Mouse (Mus musculus) gastrocnemius, postnatal 36 days (tissue): Measurements from ENCODE around the gene Ipp. TPM values are rescaled to one million over a fixed set of nuclear protein-coding genes. Genes with fewer than 3 reads are reported as not detected.
A peak's percentile ranks its signal among the peaks of the same experiment; 100 is the strongest.

Experiments used
- DNase-seq, 2 experiments: peaks; one replicate each; pipeline ENCODE4 v3.0.0; 2022
- intact Hi-C: fragments of 180-260 bp; cut with DNase I; formaldehyde crosslinking; loops from one replicate; pipeline ENCODE4 v1.15.1; 2025
- long read RNA-seq, 2 experiments: library from polyadenylated mRNA; stranded (forward); transcript quantifications; one replicate each; pipeline ENCODE4 v2.0.0; 2021
- total RNA-seq, 2 experiments: library from RNA; stranded (reverse); gene quantifications; 2 replicates each; pipeline ENCODE4 v1.2.3; 2021

The Ipp gene
- total RNA-seq, result 10 to 100 TPM; 13.8 to 14.6 TPM
- long read RNA-seq, experiment 1, partial matches to known transcripts, result 4 of 11 reads
- long read RNA-seq, experiment 1, other reads (novel, unspliced or antisense), result 3 of 11 reads
- long read RNA-seq, experiment 2, partial matches to known transcripts, result 8 of 12 reads
- long read RNA-seq, experiment 2, other reads (novel, unspliced or antisense), result 1 of 12 reads

DNA sequence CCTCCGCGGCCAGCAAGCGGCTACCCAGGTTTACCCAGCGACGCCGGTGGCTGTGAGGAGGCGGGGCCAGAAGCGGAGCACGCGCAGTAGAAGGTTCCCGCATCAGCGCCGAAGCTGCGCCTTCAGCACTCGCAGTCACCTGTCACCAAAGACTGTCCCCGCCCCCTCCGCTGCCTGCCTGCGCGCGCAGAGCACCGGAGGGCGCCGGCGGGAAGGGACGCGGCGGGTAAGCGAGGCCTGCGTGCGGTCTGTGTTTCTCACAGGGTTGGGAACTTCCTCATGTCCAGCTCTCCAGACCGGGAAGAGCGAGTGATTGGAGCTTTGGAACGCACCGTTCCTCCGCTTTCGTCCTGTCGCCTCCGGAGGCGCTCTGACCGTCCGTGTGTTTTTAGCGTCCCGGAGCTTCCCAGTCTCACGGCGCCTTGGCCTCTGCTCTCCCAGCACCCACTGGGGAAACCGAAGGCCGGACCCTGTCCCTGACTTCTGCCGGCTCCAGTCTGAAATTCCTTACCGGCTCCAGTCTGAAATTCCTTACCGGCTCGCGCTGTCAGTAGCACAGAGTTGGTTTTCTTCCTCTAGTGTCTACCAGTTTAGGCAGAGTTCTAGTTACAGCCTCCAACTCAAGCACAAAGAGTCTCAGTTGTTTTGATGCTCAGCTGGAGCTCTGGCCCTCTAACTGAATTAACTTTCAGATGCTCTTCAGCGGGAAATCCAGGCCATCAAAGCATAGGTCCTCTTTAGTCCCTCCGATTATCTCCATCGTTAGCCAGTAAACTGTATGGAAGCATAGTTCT lies at the start of gene Ipp:
TSS of gene Ipp (plus strand) at position 125 of the 794 bp plus-strand sequence.
- intact Hi-C loops, result loop anchor here (5.0 kb wide), 1 partner anchor 45 kb away; the partner anchor contains the start of gene Mast2
- peak; percentile 87 to 89 for DNase-seq

DNA sequence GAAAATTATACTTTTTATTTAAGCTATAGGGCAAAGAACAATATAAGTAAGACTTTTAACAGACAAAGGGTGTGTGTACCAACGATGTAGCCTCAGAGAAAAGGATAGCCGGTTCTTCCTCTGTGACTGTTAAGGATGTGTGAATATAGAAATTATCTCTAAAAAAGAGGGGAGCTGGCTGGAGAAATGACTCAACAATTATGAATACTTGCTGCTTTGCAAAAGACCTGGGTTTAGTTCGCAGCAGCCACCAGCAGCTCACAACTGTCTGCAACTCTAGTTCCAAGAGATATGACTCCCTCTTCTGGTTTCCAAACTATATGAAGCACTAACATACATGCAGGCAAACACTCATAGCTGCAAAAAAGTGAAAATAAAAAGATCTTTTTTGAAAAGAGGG lies 45.4 kb upstream of the Ipp start:
- DNase-seq, result no peak
- intact Hi-C loops, result loop anchor here (5.0 kb wide), 1 partner anchor 45 kb away; the partner anchor contains the start of gene Ipp

DNA sequence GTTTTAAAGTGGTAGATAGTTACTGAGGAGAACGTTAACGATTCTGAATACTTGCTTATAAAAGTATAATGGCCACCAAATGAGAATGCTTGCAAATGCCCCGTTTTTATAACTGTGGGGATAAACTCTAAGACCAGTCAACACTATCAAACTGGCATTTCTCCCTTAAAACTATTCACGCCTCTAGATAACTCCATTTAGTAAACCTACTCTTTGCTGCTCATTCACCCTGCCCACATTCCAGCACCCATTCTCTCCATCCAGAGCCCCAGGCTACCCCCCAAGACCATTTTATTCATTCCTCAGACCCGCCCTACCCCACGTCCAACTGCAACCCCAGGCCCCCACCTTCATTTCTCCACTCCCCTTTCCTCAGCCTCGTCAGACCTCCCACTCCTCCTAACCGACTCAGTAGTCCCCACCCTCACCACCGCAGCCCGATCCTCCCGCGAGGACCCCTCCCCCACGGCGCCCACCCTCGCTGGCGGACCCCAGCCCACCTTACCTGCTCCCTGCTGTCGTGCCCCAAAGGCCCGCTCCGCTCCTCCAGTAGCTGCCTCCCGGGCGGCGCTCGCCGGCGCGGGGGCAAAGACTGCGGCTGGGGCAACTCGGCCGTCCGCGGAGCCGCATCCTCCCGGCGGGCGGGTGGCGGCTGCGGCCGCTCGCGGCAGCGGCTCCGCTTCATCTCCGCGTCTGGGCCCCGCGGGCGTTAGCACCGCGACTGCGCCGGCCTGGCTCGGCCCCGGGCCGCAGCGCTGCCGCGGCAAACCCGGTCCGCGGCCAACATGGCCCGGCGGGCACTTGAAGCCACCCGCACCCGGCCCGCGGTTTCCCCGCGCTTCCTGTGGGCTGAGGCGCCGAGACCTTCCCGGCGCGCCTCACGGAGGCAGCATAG lies 43.9 kb upstream of the Ipp start:
- DNase-seq, result peak; percentile 27 to 47

GRCm38 (mm10) chr4:116464126-116464981 lies 43.0 kb upstream of the Ipp start, which contains the start of gene Mast2:
Gene Mast2 (minus strand): TSS chr4:116464183.
- intact Hi-C loops, result loop anchor here (5.0 kb wide), 1 partner anchor 43 kb away; the partner anchor contains the start of gene Ipp

More for the DNA sequence above, 43.9 kb upstream of the Ipp start:
- intact Hi-C loops, result loop anchor here (5.0 kb wide), 1 partner anchor 44 kb away; the partner anchor contains the start of gene Ipp

GRCm38 (mm10) chr4:116481322-116481721 lies 26.0 kb upstream of the Ipp start:
- no peak for DNase-seq
- intact Hi-C loops, result no loop called here

More at GRCm38 (mm10) chr4:116464126-116464981, 43.0 kb upstream of the Ipp start, which contains the start of gene Mast2:
- DNase-seq, result peak; percentile 62 to 74

DNA sequence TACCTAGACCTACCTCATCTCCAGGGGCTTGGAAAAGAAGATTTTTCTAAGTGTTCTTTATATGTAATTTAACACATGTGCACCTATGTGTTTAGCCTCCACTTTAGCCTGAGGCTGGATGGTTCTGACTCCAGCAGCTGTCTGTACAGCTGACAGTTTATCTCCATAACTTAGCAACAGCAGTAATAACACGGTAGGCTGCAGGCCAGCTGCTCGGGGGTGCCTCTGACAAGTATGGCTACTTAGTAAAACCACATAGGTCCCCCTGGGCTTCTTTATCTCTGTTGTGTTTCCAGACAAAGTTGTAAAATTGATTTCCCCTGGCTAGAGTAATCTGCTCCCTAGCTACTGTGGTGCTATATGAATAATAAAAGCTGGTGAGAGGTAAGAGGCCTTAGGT lies 23.9 kb upstream of the Ipp start:
- no peak for DNase-seq
- intact Hi-C loops, result no loop called here

GRCm38 (mm10) chr4:116491119-116491536 lies 16.2 kb upstream of the Ipp start:
- intact Hi-C loops, result no loop called here
- DNase-seq, result no peak

- DNase-seq, result no peak
- intact Hi-C loops, result no loop called here
Measured at GRCm38 (mm10) chr4:116491886-116492285, 15.5 kb upstream of the Ipp start.

DNA sequence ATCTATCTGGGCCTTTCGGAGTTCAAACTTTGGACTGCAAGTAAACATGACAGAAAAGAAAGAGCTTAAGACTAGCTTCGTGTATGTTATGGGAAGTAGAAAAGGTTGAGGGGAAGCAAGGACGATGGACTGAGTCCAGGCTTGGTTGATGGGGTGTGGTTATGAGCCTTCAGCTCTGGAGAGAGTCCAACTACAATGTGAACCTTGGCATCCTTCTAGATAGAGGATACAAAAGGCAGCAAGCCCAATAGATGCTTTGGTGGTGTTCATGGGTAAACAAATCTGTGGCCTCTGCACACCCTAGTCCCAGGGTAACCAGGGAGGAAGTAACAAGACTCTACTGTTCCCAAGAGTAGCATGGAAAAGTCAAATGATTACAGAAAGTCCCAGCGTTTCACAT lies 14.9 kb upstream of the Ipp start:
- intact Hi-C loops, result no loop called here

GRCm38 (mm10) chr4:116493646-116494045 lies 13.7 kb upstream of the Ipp start:
- DNase-seq, result no peak
- intact Hi-C loops, result no loop called here

More for the DNA sequence above, 14.9 kb upstream of the Ipp start:
- DNase-seq, result no peak

DNA sequence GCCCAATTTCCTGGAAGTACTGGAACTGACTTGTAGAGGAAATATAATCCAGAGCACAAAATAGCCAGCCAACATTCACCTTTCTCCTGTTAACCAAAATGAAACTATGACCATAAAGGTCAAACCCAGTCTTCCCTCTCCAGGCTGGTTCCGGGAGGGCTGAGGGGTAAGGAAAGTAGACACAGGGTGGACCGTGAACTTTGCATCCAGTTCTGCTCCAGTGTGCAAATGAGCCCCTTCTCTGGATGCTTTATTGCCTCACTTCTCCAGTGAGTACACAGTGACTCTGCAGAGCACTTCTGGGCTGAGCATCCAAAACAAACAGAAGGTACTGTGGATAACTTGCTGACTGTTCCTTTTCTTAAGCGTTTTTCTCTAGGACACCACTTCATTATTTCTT lies 7.4 kb upstream of the Ipp start:
- intact Hi-C loops, result no loop called here

GRCm38 (mm10) chr4:116506886-116507424 lies 394 bp upstream of the Ipp start:
- DNase-seq, result no peak

More for the DNA sequence above, 7.4 kb upstream of the Ipp start:
- no peak for DNase-seq

GRCm38 (mm10) chr4:116531109-116531508 lies 23.8 kb downstream of the Ipp start:
- intact Hi-C loops, result no loop called here
- DNase-seq, result no peak

More at GRCm38 (mm10) chr4:116506886-116507424, 394 bp upstream of the Ipp start:
- intact Hi-C loops, result loop anchor here (5.0 kb wide), 1 partner anchor 45 kb away; the partner anchor contains the start of gene Mast2

GRCm38 (mm10) chr4:116536351-116536750 lies 29.0 kb downstream of the Ipp start:
- intact Hi-C loops, result no loop called here
- no peak for DNase-seq

- intact Hi-C loops, result no loop called here
- DNase-seq, result no peak
Measured at GRCm38 (mm10) chr4:116537737-116538136, 30.4 kb downstream of the Ipp start.

- no peak for DNase-seq
- intact Hi-C loops, result no loop called here
Measured at GRCm38 (mm10) chr4:116550432-116550831, 43.1 kb downstream of the Ipp start.

DNA sequence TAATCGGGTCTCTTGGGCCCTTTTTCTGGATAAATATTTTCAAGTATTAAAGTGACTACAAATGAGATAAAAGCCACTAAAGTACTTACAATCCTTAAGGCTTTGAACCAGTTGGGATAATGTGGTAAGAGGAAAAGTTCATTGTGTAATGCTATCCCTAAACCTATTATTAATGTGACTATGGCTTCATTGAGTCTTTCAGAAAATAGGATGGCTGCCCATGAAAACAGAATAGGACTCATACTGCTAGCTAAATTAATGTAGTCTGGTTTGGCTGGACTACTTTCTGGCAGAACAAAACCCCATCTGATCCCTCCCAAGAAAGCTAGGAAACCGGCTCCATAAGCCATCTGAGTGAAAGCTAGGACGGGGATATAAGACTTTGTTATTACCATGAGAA lies 45.7 kb downstream of the Ipp start:
- DNase-seq, result no peak
- intact Hi-C loops, result no loop called here

GRCm38 (mm10) chr4:116555413-116556300 lies 48.3 kb downstream of the Ipp start, which contains the start of gene Tmem69:
Gene Tmem69 (minus strand): TSS chr4:116555936.
- intact Hi-C loops, result no loop called here
- peak; percentile 63 to 70 for DNase-seq
